Mouse (Mus musculus) brain, embryonic 14.5 days (tissue): Measurements from ENCODE around the gene Nt5c1a. TPM values are rescaled to one million over a fixed set of nuclear protein-coding genes. Genes with fewer than 3 reads are reported as not detected.

Experiments
- DNase-seq: peaks from one replicate; pipeline ENCODE4 v3.0.0-alpha.2; 2011; ENCODE audit warnings: low read depth
- CTCF ChIP-seq: fragments of 200-500 bp; IDR thresholded peaks from 2 replicates; pipeline ENCODE4 v1.5.1; 2012; ENCODE audit warnings: inconsistent platforms, mild to moderate bottlenecking, moderate library complexity, borderline replicate concordance; ENCODE audit not compliant: insufficient read depth, insufficient read length; ENCODE audit errors: extremely low read depth
- POLR2A ChIP-seq: fragments of 200-500 bp; IDR thresholded peaks from 2 replicates; pipeline ENCODE4 v1.6.1; 2012; ENCODE audit warnings: mild to moderate bottlenecking, inconsistent platforms, borderline replicate concordance; ENCODE audit not compliant: poor library complexity, insufficient read depth, insufficient read length, severe bottlenecking; ENCODE audit errors: extremely low read depth
- polyA plus RNA-seq: library from polyadenylated mRNA; depleted of rRNA; stranded (reverse); fragments of >200 nt; gene quantifications from 2 replicates; pipeline ENCODE4 v1.2.3, GENCODE M21; 2012

Gene Nt5c1a
- polyA plus RNA-seq, 1 experiment, result 0.22 TPM

DNA sequence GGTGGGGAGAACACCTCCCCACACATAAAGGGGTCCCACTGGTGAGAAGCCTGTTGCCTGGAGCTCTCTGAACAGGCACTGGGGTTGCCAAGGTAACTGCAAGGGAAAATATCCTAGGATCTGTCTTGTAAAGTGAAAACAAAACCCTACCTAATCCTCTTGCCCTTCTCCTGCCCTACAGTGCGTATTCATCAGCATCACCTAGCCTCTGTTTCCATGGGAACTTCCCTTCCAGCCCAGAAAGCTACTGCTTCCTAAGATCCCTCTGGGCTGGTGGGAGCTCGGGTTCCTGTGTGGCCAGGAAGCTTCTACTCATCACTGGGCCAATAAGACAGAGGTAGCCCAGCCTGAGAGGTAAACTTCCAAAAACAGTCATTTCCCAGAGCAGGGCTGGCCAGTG, 11.0 kb downstream of the Nt5c1a start:
- DNase-seq, result peak; percentile 43
- no peak for TF ChIP-seq POLR2A
- no peak for TF ChIP-seq CTCF

DNA sequence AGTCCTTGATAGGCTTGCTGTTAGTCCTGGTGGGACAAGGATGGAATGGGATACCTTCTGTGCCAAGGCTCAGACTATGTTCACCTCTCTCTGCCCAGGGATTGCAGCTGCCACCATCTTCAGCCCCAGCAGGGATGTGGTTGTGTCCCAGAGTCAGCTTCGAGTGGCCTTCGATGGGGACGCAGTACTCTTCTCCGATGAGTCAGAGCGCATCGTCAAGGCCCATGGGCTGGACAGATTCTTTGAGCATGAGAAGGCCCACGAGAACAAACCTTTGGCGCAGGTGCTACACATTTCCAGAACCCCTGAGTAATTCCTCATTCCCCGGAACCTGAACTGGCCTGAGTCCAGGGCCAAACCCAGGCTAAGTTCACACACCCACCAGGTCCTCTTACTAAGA, 12.7 kb downstream of the Nt5c1a start:
- no peak for DNase-seq
- no peak for TF ChIP-seq CTCF
- TF ChIP-seq POLR2A, result no peak

- no peak for TF ChIP-seq CTCF
- TF ChIP-seq POLR2A, result no peak
- peak; percentile 77 for DNase-seq
Observed at GRCm38 (mm10) chr4:123215367-123215766, 14.1 kb downstream of the Nt5c1a start.

DNA sequence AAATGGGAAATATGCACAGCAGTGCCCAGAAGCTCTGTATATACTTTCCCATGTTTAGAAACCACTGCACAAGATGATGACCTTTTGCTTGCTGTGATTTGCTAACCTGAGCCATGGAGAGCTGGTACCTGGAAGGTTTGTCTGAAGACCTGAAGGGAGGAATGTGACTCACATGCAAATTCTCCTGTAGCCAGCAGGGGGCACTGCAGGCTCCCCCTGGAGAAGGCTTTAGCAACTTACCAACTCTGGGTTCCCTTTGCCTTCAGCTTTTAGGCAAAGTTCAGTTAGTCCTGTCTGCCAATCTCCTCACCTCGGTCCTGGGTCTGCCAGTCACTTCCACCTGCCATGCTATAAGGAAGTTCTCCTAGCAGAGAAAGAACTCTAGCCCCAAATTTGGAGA, 15.5 kb downstream of the Nt5c1a start:
- TF ChIP-seq POLR2A, result no peak
- peak; percentile 84 for TF ChIP-seq CTCF
- DNase-seq, result peak; percentile 57

DNA sequence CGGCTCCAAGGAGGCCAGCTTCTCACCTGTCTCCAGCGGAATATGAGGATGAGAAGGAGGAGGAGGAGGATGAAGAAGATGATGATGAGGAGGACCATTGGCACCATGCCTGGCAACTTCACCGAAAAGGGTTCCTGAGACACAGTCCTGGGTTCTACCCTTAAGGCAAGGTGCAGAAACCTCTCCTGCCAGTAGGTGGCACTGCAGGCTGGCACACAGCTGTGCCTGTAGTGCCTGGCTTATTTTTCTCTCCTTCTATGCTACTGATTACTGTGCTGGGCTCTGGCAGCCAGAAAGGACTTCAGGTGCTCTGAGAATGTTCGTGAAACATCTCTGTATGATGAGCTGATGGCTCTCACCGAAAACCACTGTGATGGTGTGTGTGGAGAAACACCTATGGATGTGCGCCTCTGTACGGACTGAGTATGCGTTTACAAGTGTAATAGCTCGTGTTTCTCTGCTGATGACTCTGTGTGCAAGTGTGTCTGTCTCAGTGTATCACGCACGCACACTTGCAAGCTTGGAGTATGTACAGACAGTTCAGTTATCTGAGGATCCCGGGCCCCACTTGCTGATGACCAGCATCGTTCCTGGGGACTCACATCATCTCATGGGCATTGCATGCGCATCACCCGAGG, 18.5 kb downstream of the Nt5c1a start:
- TF ChIP-seq CTCF (peak; percentile 98), POLR2A (no peak)

GRCm38 (mm10) chr4:123220637-123221036, 19.3 kb downstream of the Nt5c1a start:
- TF ChIP-seq POLR2A (no peak), CTCF (no peak)
- no peak for DNase-seq

More for the DNA sequence above, 18.5 kb downstream of the Nt5c1a start:
- peak; percentile 75 for DNase-seq

- no peak for DNase-seq
- TF ChIP-seq CTCF (peak; percentile 40; the same call in 1 of the 2 replicates), POLR2A (no peak)
Observed at GRCm38 (mm10) chr4:123223309-123223708, 22.0 kb downstream of the Nt5c1a start.

GRCm38 (mm10) chr4:123225718-123226403, 24.6 kb downstream of the Nt5c1a start:
- no peak for DNase-seq
- TF ChIP-seq CTCF (no peak), POLR2A (no peak)

DNA sequence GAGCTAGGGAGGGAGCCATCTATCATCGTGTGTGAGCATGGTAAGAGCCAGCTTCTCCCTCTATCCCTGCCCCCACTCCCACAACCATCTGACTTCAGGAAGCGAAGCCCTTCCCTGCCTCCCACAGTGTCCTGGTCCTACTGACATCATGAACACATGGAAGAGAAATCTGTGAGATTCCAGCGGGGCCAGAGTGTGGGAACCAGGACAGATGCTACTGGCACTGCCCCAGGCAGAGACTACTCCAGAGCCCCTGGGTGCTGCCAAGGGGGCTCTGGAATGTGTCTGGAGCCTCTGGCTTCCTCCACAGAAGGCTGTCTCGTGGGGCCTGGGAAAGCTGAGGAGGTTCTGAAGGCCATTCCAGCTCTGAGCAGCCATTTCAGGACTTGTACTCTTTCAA, 26.4 kb downstream of the Nt5c1a start:
- no peak for TF ChIP-seq CTCF
- no peak for TF ChIP-seq POLR2A

DNA sequence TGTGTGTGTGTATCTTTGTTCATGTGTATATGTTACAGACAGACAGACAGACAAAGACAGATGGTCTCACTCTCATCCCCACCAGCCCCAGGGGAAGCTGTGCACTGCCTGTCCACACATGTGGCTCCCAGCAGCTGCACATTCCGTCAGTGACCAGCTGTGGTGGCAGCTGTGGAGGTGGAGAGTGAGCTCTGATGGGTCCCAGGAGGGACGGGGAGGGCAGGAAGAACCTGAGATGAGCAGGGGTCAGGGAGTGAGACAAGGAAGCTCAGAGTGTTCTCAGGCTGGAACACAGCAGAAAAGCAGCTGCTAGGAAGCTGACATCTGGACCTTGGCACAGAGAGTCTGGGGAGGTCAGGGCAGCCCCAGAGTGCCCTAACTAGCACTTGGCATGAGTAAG, 27.0 kb downstream of the Nt5c1a start:
- no peak for TF ChIP-seq POLR2A
- no peak for TF ChIP-seq CTCF
- DNase-seq, result no peak

More for the DNA sequence above, 26.4 kb downstream of the Nt5c1a start:
- no peak for DNase-seq

DNA sequence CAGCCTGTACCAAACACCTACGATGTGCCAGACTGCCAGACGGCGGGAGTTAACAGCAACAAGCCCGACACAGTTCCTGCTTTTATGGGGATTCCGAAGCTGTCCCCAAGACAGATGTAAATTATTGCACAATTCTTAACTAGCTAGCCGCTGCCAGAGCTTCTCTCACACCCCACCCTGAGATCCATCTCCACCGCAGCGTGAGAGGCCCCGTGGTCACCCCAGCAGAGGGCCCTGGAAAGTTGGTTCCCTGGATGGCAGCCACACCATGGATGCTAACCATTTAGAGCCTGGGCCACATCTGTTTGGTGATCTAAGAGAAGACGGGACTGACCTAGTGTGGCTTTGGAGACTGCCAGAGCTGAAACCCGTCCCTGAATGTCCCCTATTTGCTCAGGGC, 27.9 kb downstream of the Nt5c1a start:
- TF ChIP-seq POLR2A (no peak), CTCF (no peak)
- no peak for DNase-seq

GRCm38 (mm10) chr4:123232841-123233240, 31.5 kb downstream of the Nt5c1a start:
- no peak for DNase-seq
- TF ChIP-seq POLR2A, result no peak
- no peak for TF ChIP-seq CTCF
